Mouse (Mus musculus) erythroblast, embryonic 14.5 days (primary cell): Measurements from ENCODE around the gene Gm5767.

ENCODE experiments used
- GATA1 ChIP-seq: IDR thresholded peaks from 2 replicates; pipeline ENCODE4 v1.6.1; 2012; ENCODE audit warnings: low read length, inconsistent platforms, mixed read lengths
- TAL1 ChIP-seq: IDR thresholded peaks from 3 replicates; pipeline ENCODE4 v1.6.1; 2012; ENCODE audit warnings: low read length, inconsistent platforms, mixed read lengths

GRCm38 (mm10) chr16:8700586-8700985 lies 20.0 kb downstream of the Gm5767 start:
- no peak for TF ChIP-seq TAL1
- TF ChIP-seq GATA1 = no peak
